Mouse (Mus musculus): ENCODE data around the gene Plch1.

GRCm38 (mm10) chr3:63928878-63929859 is 29.9 kb upstream of the Plch1 start, which contains the start of gene E130311K13Rik:
- TF ChIP-seq CTCF (IDR thresholded peaks at IDR 0.05) (no peak), POLR2A (IDR thresholded peaks at IDR 0.05; ENCODE audit: insufficient read depth, low read depth, low read length) (peak; percentile 61)

Data from heart, adult 2 months (tissue).